Mouse (Mus musculus): ENCODE results near the gene Pth2r. TPM values are rescaled to one million over a fixed set of nuclear protein-coding genes. Genes with fewer than 3 reads are reported as not detected.

Pth2r gene
- not detected in 2 replicates for total RNA-seq (2015)
- not detected in 2 replicates for total RNA-seq (2017)

DNA sequence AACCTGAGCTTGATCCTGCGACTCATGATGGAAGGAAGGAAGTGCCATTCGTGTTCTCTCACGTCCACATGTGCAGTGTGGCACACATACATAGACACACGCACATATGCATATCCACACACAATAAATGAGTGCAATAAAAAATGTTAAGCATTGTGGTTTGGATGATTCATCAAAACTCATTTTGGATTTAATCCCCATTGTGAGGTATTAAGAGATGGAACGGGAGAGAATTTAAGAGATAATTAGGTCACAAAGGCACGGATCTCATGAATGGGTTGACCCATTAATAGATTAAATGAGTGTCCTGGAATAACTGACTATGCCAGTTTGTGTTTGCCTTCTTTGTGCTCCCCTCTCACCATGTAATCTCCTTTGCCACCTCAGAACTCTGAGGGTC, at the start of gene Pth2r:
Pth2r (plus strand) TSS at position 301 of the 400 bp plus-strand sequence.
- ATAC-seq (replicated peaks; ENCODE audit: poor library complexity): no peak

DNA sequence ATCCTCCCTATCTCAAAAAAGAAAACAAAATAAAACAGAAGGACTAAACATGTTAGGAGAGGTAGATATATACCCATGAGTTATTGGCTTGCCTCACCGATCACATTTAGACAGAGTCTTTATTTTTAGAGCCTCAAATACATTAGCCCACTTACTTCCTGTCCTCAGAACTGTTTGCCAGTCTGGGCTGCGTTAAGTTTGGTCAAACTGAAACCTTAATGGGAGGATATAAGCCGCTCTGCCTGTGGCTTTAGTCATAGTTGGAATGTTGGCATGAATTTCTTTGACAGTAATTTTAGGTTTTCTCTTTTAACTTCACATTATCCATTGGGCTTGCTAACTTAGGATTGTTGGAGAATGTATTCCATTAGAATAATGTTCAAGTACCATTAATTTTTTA, 44.1 kb upstream of the Pth2r start:
- no peak for ATAC-seq (replicated peaks; ENCODE audit: poor library complexity)

DNA sequence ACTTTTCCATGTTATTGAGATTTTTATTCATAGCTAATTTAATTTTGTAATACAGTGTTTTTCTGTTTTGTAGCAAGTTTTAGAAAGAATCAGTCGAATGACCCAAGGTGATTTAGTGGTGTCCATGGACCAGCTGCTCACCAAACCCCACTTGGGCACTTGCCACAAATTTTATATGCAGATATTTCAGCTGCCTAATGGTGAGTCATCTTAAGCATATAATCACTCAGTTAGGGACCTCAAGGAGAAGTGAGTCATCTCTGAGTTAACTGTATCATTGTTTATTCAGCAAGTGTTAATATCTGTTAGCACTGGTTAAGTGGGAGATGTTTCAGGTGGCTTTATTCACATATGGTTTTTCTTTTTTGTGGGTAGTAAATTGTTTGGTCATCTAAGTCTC, 36.2 kb upstream of the Pth2r start:
- ATAC-seq (replicated peaks; ENCODE audit: poor library complexity): no peak

- no peak for ATAC-seq (replicated peaks; ENCODE audit: poor library complexity)
Measured at GRCm38 (mm10) chr1:65280461-65280860, 1.4 kb upstream of the Pth2r start.

DNA sequence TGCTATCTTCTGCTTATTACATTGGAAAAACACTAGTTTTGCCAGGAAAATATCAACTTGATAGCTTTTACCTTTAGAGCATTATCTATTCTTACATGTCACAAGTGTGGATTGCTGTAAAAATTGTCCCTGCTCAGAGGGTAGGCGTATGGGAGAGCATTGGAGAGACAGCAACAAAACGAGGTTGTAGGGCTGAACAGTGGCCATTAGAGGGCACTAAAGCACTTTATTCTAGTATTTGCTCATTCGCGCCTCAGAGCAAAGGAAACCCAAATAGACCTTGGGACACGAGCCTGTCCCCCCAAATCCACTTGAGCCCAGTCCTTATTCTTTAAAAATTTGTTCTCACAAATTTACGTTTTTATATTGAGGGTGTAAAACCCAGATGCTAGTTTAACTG, 910 bp downstream of the Pth2r start:
- peak; percentile 99 for ATAC-seq (replicated peaks; ENCODE audit: poor library complexity)

DNA sequence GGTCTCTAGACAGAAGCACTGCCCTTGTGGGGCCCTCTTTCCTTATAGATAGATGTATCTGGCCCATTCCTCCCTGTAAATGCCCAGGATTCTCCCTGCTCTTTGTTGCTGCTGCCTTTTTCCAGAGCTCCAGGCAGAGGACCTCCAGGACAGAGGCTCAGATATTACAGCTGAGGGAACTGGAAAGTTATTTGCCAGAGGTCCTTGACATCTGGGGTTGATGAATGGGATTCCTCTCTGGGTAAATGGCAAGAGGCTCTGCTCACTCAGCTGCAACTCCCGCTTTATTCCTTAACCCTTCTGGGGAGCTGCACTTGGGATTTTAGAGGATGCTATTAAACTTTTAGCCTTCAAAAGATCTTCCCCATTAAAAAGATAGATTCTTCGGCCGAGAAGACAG, 26.6 kb downstream of the Pth2r start:
- ATAC-seq (replicated peaks; ENCODE audit: poor library complexity): no peak

DNA sequence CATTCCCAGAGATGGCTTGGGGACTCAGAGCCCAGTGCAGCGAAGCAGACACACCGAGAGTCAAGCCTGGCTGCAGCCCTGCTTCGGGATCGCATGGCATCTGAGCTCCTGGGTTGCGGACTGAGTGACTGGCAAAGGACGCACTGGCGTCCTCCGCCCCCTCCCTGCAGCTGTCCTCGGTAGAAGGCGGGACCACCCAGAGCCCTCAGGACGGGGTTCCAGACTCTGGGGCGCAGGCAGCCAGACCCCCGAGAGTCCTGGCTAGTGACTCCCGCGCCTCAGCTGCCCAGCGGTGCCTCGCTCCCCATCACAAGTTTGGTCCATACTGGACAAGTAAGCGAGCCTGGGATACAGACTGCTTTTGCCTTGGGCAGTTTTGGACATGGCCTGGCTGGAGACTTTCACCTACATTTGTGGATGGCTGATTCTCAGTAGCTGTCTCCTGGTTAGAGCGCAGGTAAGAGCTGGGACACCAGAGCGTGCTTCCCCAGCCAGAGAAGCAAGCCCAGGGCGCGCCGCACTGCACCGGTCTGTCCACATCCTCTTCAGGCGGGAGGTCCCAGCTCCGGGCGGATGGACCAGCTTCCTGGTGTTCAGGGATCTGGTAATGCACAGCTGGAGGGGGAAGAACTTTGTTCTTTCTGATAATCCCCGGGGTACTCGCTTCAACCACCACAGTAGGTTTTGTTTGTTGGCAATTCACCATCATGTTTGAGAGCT, 29.5 kb downstream of the Pth2r start:
- ATAC-seq (replicated peaks; ENCODE audit: poor library complexity): no peak

DNA sequence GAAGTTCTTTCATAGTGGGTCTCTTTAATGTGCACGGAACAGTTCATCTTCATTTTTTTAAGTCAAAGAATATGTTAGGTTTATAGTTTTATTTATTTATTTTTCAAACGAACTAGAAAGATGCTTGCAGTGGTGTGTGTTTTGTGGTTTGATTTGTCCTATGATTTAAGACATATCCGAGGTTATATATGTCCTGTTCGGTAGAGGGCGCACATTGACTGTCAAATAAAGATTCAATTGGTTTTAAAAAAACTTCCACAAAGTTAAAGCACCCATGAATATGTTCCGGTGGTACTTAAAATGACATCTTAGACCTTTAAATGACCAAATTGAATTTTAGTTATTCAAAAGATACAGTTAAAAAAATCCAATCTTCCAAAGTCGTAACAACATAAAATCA, 30.3 kb downstream of the Pth2r start:
- peak; percentile 69 for ATAC-seq (replicated peaks; ENCODE audit: poor library complexity)

GRCm38 (mm10) chr1:65312896-65313295, 31.0 kb downstream of the Pth2r start:
- no peak for ATAC-seq (replicated peaks; ENCODE audit: poor library complexity)

- ATAC-seq (replicated peaks; ENCODE audit: poor library complexity): no peak
Measured at GRCm38 (mm10) chr1:65314054-65315021, 32.5 kb downstream of the Pth2r start.

GRCm38 (mm10) chr1:65315022-65315407, 33.2 kb downstream of the Pth2r start:
- no peak for ATAC-seq (replicated peaks; ENCODE audit: poor library complexity)

GRCm38 (mm10) chr1:65334026-65334425, 52.2 kb downstream of the Pth2r start:
- no peak for ATAC-seq (replicated peaks; ENCODE audit: poor library complexity)

GRCm38 (mm10) chr1:65337768-65338167, 55.9 kb downstream of the Pth2r start:
- ATAC-seq (replicated peaks; ENCODE audit: poor library complexity): no peak

GRCm38 (mm10) chr1:65340240-65340639, 58.4 kb downstream of the Pth2r start:
- no peak for ATAC-seq (replicated peaks; ENCODE audit: poor library complexity)

DNA sequence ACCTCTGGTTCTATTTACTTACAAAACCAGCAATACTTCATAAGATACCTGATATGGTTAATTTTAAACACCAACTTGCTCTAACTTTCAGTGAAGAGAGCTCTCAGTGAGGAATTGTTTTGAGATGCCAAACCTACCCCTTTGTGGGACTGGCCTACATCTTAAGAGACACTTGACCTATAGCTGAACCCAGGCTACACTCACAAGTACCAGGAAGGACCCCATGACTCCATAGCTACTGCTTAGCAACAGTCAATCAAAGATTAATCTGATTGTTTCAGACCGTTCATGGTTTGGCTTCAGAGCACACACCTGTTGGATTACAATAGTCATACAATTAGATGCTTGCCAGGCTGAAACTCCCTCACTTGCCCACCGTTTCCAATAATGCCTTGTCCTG, 71.1 kb downstream of the Pth2r start:
- no peak for ATAC-seq (replicated peaks; ENCODE audit: poor library complexity)

GRCm38 (mm10) chr1:65354153-65354552, 72.3 kb downstream of the Pth2r start:
- no peak for ATAC-seq (replicated peaks; ENCODE audit: poor library complexity)

- peak; percentile 77 for ATAC-seq (replicated peaks; ENCODE audit: poor library complexity)
Measured at GRCm38 (mm10) chr1:65388328-65388727, 106.5 kb downstream of the Pth2r start.

GRCm38 (mm10) chr1:65389621-65390020, 107.8 kb downstream of the Pth2r start:
- ATAC-seq (replicated peaks; ENCODE audit: poor library complexity): no peak

DNA sequence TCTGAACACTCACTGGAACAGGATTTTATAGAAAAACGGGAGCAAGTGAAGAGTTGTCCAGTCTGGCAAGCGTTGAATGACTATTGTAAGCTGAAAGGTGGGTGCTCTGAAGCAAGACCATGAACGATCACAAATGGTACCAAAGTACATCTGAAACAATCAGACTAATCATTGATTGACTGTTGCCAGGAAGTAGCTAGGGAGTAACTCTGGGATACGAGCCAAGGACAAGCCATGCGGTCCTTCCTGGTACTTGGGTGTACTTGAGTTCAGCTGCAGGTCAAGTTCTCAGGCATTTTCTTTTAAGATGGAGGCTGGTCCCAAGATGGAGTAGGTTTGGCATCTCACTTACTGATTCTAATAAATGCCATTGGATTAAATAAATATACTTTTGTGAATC, 125.6 kb downstream of the Pth2r start:
- no peak for ATAC-seq (replicated peaks; ENCODE audit: poor library complexity)

DNA sequence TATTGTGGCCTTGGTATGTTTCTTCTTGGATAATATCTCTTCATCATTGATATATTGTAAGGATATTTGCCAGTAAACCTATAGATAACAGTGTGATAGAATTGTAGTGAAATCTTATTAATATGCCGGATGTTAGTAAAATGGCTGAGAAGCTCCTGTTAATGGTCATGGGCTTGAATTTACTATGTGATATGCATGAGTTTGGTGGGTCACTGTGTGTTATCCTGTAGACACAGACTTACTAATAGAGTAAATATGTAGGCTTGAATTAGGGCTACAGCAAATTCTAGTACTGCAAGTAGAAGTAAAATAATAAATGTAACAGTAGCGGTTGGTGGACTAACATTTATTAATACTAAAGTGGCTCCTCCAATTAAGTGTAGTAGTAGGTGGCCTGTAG, 139.1 kb downstream of the Pth2r start:
- no peak for ATAC-seq (replicated peaks; ENCODE audit: poor library complexity)

DNA sequence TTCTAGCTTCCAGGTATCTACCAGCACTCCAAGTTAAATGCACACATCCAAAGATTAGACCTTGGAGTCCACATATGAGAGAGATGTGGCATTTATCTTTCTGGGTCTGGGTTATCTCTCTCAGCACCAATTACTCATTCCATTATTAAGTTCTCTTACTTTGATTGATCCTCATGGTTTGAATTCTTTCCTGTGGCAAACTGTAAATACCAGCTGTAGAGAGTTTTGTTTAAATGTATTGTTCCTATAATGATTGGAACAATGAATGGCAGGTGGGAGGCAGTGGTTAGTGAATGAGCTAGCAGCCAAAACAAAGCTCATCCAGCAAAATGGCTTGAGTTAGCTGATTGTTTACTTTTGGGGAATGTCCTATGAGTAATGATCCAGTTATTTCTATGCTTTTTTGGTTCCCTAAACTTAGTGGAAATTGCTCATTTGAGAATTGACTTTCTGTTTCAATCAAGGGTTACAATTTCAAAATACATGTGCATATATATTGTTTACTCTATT, 140.7 kb downstream of the Pth2r start:
- no peak for ATAC-seq (replicated peaks; ENCODE audit: poor library complexity)

Measured in megakaryocyte progenitor cell, adult 5-6 weeks (primary cell).